Mouse (Mus musculus) liver, embryonic 12.5 days (tissue): Measurements from ENCODE around the gene Gm13276. TPM values are rescaled to one million over a fixed set of nuclear protein-coding genes. Genes with fewer than 3 reads are reported as not detected.
"Not testable (repeated sequence)": the region's sequence is repeated elsewhere in the genome, so short reads cannot be mapped to it uniquely, and the experiment has no call there.

Experiments
- ATAC-seq: fragments of 200-750 bp; cut with Nextera tagmentation; 2 replicates; pipeline ENCODE4 v1.8.0; 2017; ENCODE audit warnings: moderate number of reproducible peaks, mild to moderate bottlenecking, moderate library complexity
- H3K27ac ChIP-seq: fragments of 300-500 bp; sonication (generic); 2 replicates; pipeline ENCODE4 v1.5.1; 2016; ENCODE audit warnings: mild to moderate bottlenecking
- H3K27me3 ChIP-seq: fragments of 300-500 bp; sonication (generic); replicated peaks from 2 replicates; pipeline ENCODE4 v1.6.1; 2016; ENCODE audit warnings: mild to moderate bottlenecking, moderate library complexity
- H3K36me3 ChIP-seq: fragments of 300-500 bp; sonication (generic); 2 replicates; pipeline ENCODE4 v1.6.1; 2016; ENCODE audit warnings: mild to moderate bottlenecking, moderate library complexity
- H3K4me1 ChIP-seq: fragments of 300-500 bp; sonication (generic); 2 replicates; pipeline ENCODE4 v1.6.1; 2016
- H3K4me2 ChIP-seq: fragments of 300-500 bp; sonication (generic); 2 replicates; pipeline ENCODE4 v1.6.1; 2016; ENCODE audit warnings: mild to moderate bottlenecking, moderate library complexity
- H3K4me3 ChIP-seq: fragments of 300-500 bp; sonication (generic); 2 replicates; pipeline ENCODE4 v1.5.1; 2016; ENCODE audit warnings: mild to moderate bottlenecking, moderate library complexity
- H3K9ac ChIP-seq: fragments of 300-500 bp; sonication (generic); 2 replicates; pipeline ENCODE4 v1.6.1; 2016; ENCODE audit warnings: mild to moderate bottlenecking, moderate library complexity
- H3K9me3 ChIP-seq: fragments of 300-500 bp; sonication (generic); replicated peaks from 2 replicates; pipeline ENCODE4 v1.6.1; 2016; ENCODE audit warnings: mild to moderate bottlenecking, moderate library complexity
- WGBS: fragments of 180-500 bp; shearing (Covaris S2); methylation state at CpG from one replicate; pipeline ENCODE4 v1.1.7; 2016; ENCODE audit not compliant: insufficient replicate concordance; 5-methylcytosine and 5-hydroxymethylcytosine counted together
- polyA plus RNA-seq: library from polyadenylated mRNA; unstranded; fragments of >200 nt; fragmentation: Nextera tagmentation; extraction: Ambion mirVana; gene quantifications from 2 replicates; pipeline ENCODE4 v1.2.1, GENCODE M21; 2016

The Gm13276 gene
- polyA plus RNA-seq, 1 experiment from 2014 or later: not detected

GRCm38 (mm10) chr4:88793936-88794675 lies 8.6 kb downstream of the Gm13276 start, which contains the start of gene Gm13275:
Gm13275 (plus strand) TSS chr4:88794487.
- H3K36me3 ChIP-seq, H3K9ac ChIP-seq, H3K4me3 ChIP-seq, H3K27me3 ChIP-seq, H3K27ac ChIP-seq, H3K4me2 ChIP-seq, H3K4me1 ChIP-seq, ATAC-seq, H3K9me3 ChIP-seq: not testable (repeated sequence)
- 0% methylated on average over 21 of the region's 52 CpGs for WGBS

- not testable (repeated sequence) for H3K27ac ChIP-seq, H3K27me3 ChIP-seq, H3K9me3 ChIP-seq, ATAC-seq, H3K36me3 ChIP-seq, H3K4me2 ChIP-seq, H3K4me1 ChIP-seq, H3K4me3 ChIP-seq, H3K9ac ChIP-seq
- no CpG with 5 or more reads among the region's 28 CpGs for WGBS
These were observed 11.6 kb downstream of the Gm13276 start, which contains the start of gene Gm13279 for GRCm38 (mm10) chr4:88797097-88797496. Gm13279 (plus strand) TSS chr4:88797397.

GRCm38 (mm10) chr4:88799365-88799764 lies 13.9 kb downstream of the Gm13276 start, which contains the start of gene Gm13285:
Gm13285 (plus strand) TSS chr4:88799665.
- H3K27me3 ChIP-seq, H3K4me2 ChIP-seq, H3K4me3 ChIP-seq, H3K9me3 ChIP-seq, H3K9ac ChIP-seq, H3K4me1 ChIP-seq, ATAC-seq, H3K36me3 ChIP-seq, H3K27ac ChIP-seq: not testable (repeated sequence)
- WGBS: 8% methylated on average over 5 of the region's 7 CpGs

- H3K27me3 ChIP-seq, H3K4me3 ChIP-seq, ATAC-seq, H3K27ac ChIP-seq, H3K9me3 ChIP-seq, H3K36me3 ChIP-seq, H3K9ac ChIP-seq, H3K4me1 ChIP-seq: not testable (repeated sequence)
- no CpG with 5 or more reads among the region's 29 CpGs for WGBS
- H3K4me2 ChIP-seq: peak within 1 kb of the TSS; percentile 47
These were observed 17.4 kb downstream of the Gm13276 start, which contains the start of gene Gm13287 for GRCm38 (mm10) chr4:88802954-88803353. Gm13287 (plus strand) TSS chr4:88803254.

- H3K9ac ChIP-seq, H3K27ac ChIP-seq, H3K36me3 ChIP-seq, H3K4me3 ChIP-seq, H3K9me3 ChIP-seq, ATAC-seq, H3K4me1 ChIP-seq: not testable (repeated sequence)
- WGBS: no CpG with 5 or more reads among the region's 8 CpGs
- Histone ChIP-seq H3K27me3 (peaks cover 12% of the 10 kb centered on the region), H3K4me2 (peak within 1 kb of the TSS; percentile 50)
These were observed 19.7 kb downstream of the Gm13276 start, which contains the start of gene Gm13288 for GRCm38 (mm10) chr4:88805231-88805630. Gm13288 (plus strand) TSS chr4:88805531.

- ATAC-seq, H3K9ac ChIP-seq, H3K9me3 ChIP-seq, H3K4me1 ChIP-seq, H3K27ac ChIP-seq, H3K36me3 ChIP-seq, H3K4me3 ChIP-seq: not testable (repeated sequence)
- 4% methylated on average over 5 of the region's 34 CpGs for WGBS
- peaks cover 12% of the 10 kb centered on the region for H3K27me3 ChIP-seq
- peak overlapping the region; percentile 50 for H3K4me2 ChIP-seq
These were observed 20.3 kb downstream of the Gm13276 start for GRCm38 (mm10) chr4:88805761-88806160.

- Histone ChIP-seq H3K9ac (no peak within 1 kb of the TSS), H3K4me2 (no peak within 1 kb of the TSS), H3K4me1 (no peaks in the 10 kb centered on the region), H3K36me3 (no peaks in the 10 kb centered on the region), H3K27ac (no peak within 1 kb of the TSS), H3K4me3 (no peak within 1 kb of the TSS), H3K9me3 (no peaks in the 10 kb centered on the region), H3K27me3 (peaks cover 4% of the 10 kb centered on the region; the same call in 1 of the 2 replicates)
- 37% methylated on average over 3 of the region's 3 CpGs for WGBS
- ATAC-seq: no peak
These were observed 30.4 kb downstream of the Gm13276 start, which contains the start of gene Ifna7 for GRCm38 (mm10) chr4:88815928-88816327. Ifna7 (plus strand) TSS chr4:88816228.

- no peak for ATAC-seq
- peaks cover 4% of the 10 kb centered on the region; the same call in 1 of the 2 replicates for H3K27me3 ChIP-seq
- no peak within 1 kb of the TSS for H3K4me2 ChIP-seq
- no peak within 1 kb of the TSS for H3K4me3 ChIP-seq
- no peak within 1 kb of the TSS for H3K9ac ChIP-seq
- H3K9me3 ChIP-seq: no peaks in the 10 kb centered on the region
- H3K27ac ChIP-seq: no peak within 1 kb of the TSS
- 45% methylated on average over 1 of the region's 1 CpGs for WGBS
- H3K4me1 ChIP-seq: no peaks in the 10 kb centered on the region
- no peaks in the 10 kb centered on the region for H3K36me3 ChIP-seq
These were observed 34.1 kb downstream of the Gm13276 start, which contains the start of gene Ifna11 for GRCm38 (mm10) chr4:88819659-88820058. Ifna11 (plus strand) TSS chr4:88819959.

- no peaks in the 10 kb centered on the region for H3K36me3 ChIP-seq
- no peak overlapping the region for H3K4me2 ChIP-seq
- H3K27ac ChIP-seq: no peak overlapping the region
- H3K9me3 ChIP-seq: no peaks in the 10 kb centered on the region
- H3K4me1 ChIP-seq: no peaks in the 10 kb centered on the region
- H3K9ac ChIP-seq: no peak overlapping the region
- 0 out of 2 replicates have a peak, but pooled peaks cover 4% of the 10 kb centered on the region for H3K27me3 ChIP-seq
- ATAC-seq: no peak
- WGBS: 20% methylated on average over 4 of the region's 4 CpGs
- H3K4me3 ChIP-seq: no peak overlapping the region
These were observed 37.5 kb downstream of the Gm13276 start for GRCm38 (mm10) chr4:88822995-88823394.

- not testable (repeated sequence) for H3K27ac ChIP-seq, H3K4me3 ChIP-seq, H3K36me3 ChIP-seq, ATAC-seq, H3K4me2 ChIP-seq, H3K27me3 ChIP-seq, H3K9ac ChIP-seq, H3K9me3 ChIP-seq, H3K4me1 ChIP-seq
These were observed 41.6 kb downstream of the Gm13276 start, which contains the start of gene Ifna6 for GRCm38 (mm10) chr4:88827116-88827515. Ifna6 (plus strand) TSS chr4:88827416.

- H3K4me3 ChIP-seq: no peak overlapping the region
- no peaks in the 10 kb centered on the region for H3K9me3 ChIP-seq
- WGBS: 18% methylated on average over 4 of the region's 4 CpGs
- H3K9ac ChIP-seq: no peak overlapping the region
- no peaks in the 10 kb centered on the region for H3K36me3 ChIP-seq
- H3K4me1 ChIP-seq: no peaks in the 10 kb centered on the region
- no peak overlapping the region for H3K4me2 ChIP-seq
- H3K27ac ChIP-seq: no peak overlapping the region
- no peak for ATAC-seq
- no peaks in the 10 kb centered on the region for H3K27me3 ChIP-seq
These were observed 45.0 kb downstream of the Gm13276 start for GRCm38 (mm10) chr4:88830523-88830922.

- H3K4me2 ChIP-seq, H3K27ac ChIP-seq, H3K36me3 ChIP-seq, H3K4me1 ChIP-seq, H3K4me3 ChIP-seq, H3K9me3 ChIP-seq, H3K9ac ChIP-seq, ATAC-seq, H3K27me3 ChIP-seq: not testable (repeated sequence)
- 53% methylated on average over 1 of the region's 1 CpGs for WGBS
These were observed 49.7 kb downstream of the Gm13276 start, which contains the start of gene Ifna5 for GRCm38 (mm10) chr4:88835225-88835624. Ifna5 (plus strand) TSS chr4:88835525.
